Mouse (Mus musculus): Measurements from ENCODE around the gene Fbf1. TPM values are rescaled to one million over a fixed set of nuclear protein-coding genes. Genes with fewer than 3 reads are reported as not detected.

Fbf1 gene
- total RNA-seq, 2 experiments from 2014 or later, result 8.9 to 11.0 TPM

GRCm38 (mm10) chr11:116185836-116186235 is 17.9 kb upstream of the Fbf1 start:
- no peak for DNase-seq (ENCODE audit: low spot score)

GRCm38 (mm10) chr11:116178411-116179121 is 10.6 kb upstream of the Fbf1 start:
- DNase-seq (ENCODE audit: low spot score), result no peak

GRCm38 (mm10) chr11:116176010-116176409 is 8.0 kb upstream of the Fbf1 start:
- DNase-seq (ENCODE audit: low spot score), result no peak

- DNase-seq (ENCODE audit: low spot score), result no peak
Measured at GRCm38 (mm10) chr11:116174775-116175448, 6.9 kb upstream of the Fbf1 start.

- no peak for DNase-seq (ENCODE audit: low spot score)
Measured at GRCm38 (mm10) chr11:116171959-116172358, 4.0 kb upstream of the Fbf1 start.

- DNase-seq (ENCODE audit: low spot score), result no peak
Measured at GRCm38 (mm10) chr11:116170003-116170800, 2.2 kb upstream of the Fbf1 start.

GRCm38 (mm10) chr11:116169214-116169613 is 1.2 kb upstream of the Fbf1 start:
- no peak for DNase-seq (ENCODE audit: low spot score)

- DNase-seq (ENCODE audit: low spot score), result no peak
Measured at GRCm38 (mm10) chr11:116167232-116167631, 734 bp downstream of the Fbf1 start.

- no peak for DNase-seq (ENCODE audit: low spot score)
Measured at GRCm38 (mm10) chr11:116163002-116163401, 5.0 kb downstream of the Fbf1 start.

- no peak for DNase-seq (ENCODE audit: low spot score)
Measured at GRCm38 (mm10) chr11:116162146-116162545, 5.8 kb downstream of the Fbf1 start.

- no peak for DNase-seq (ENCODE audit: low spot score)
Measured at GRCm38 (mm10) chr11:116161312-116161711, 6.7 kb downstream of the Fbf1 start.

- no peak for DNase-seq (ENCODE audit: low spot score)
Measured at GRCm38 (mm10) chr11:116150960-116151359, 17.0 kb downstream of the Fbf1 start.

GRCm38 (mm10) chr11:116149341-116149740 is 18.6 kb downstream of the Fbf1 start:
- DNase-seq (ENCODE audit: low spot score), result no peak

- no peak for DNase-seq (ENCODE audit: low spot score)
Measured at GRCm38 (mm10) chr11:116148761-116149221, 19.2 kb downstream of the Fbf1 start.

- no peak for DNase-seq (ENCODE audit: low spot score)
Measured at GRCm38 (mm10) chr11:116146294-116146985, 21.5 kb downstream of the Fbf1 start.

GRCm38 (mm10) chr11:116145481-116146293 is 22.3 kb downstream of the Fbf1 start:
- DNase-seq (ENCODE audit: low spot score), result no peak

GRCm38 (mm10) chr11:116143468-116143867 is 24.5 kb downstream of the Fbf1 start:
- no peak for DNase-seq (ENCODE audit: low spot score)

GRCm38 (mm10) chr11:116142211-116142991 is 25.6 kb downstream of the Fbf1 start:
- no peak for DNase-seq (ENCODE audit: low spot score)

- DNase-seq (ENCODE audit: low spot score), result peak; percentile 90
Measured at GRCm38 (mm10) chr11:116138468-116139138, 29.4 kb downstream of the Fbf1 start, which contains the start of gene Mrpl38. TSS of gene Mrpl38 (minus strand) at chr11:116138868.
